Mouse (Mus musculus) intestine, postnatal 0 days (tissue): ENCODE data around the gene Fip1l1. TPM values are rescaled to one million over a fixed set of nuclear protein-coding genes. Genes with fewer than 3 reads are reported as not detected.

Experiments used
- ATAC-seq: fragments of 200-750 bp; cut with Nextera tagmentation; 2 replicates; pipeline ENCODE4 v1.8.0; 2017; ENCODE audit warnings: mild to moderate bottlenecking, moderate TSS enrichment, moderate library complexity
- H3K27ac ChIP-seq: fragments of 300-500 bp; sonication (generic); 2 replicates; pipeline ENCODE4 v1.5.1; 2014; ENCODE audit warnings: mild to moderate bottlenecking, low read depth, low read length, moderate library complexity
- H3K27me3 ChIP-seq: fragments of 300-500 bp; sonication (generic); replicated peaks from 2 replicates; pipeline ENCODE4 v1.6.1; 2014; ENCODE audit warnings: low read length, mixed read lengths; ENCODE audit not compliant: control insufficient read depth, insufficient read depth
- H3K36me3 ChIP-seq: fragments of 300-500 bp; sonication (generic); 2 replicates; pipeline ENCODE4 v1.6.1; 2014; ENCODE audit warnings: mild to moderate bottlenecking, moderate library complexity; ENCODE audit not compliant: control insufficient read depth, insufficient read depth
- H3K4me1 ChIP-seq: fragments of 300-500 bp; sonication (generic); replicated peaks from 2 replicates; pipeline ENCODE4 v1.6.1; 2014; ENCODE audit warnings: antibody characterized with exemption, low read length, mixed read lengths; ENCODE audit not compliant: control insufficient read depth, insufficient read depth
- H3K4me2 ChIP-seq: fragments of 300-500 bp; sonication (generic); replicated peaks from 2 replicates; pipeline ENCODE4 v1.6.1; 2014; ENCODE audit warnings: low read depth, mild to moderate bottlenecking, moderate library complexity
- H3K4me3 ChIP-seq: fragments of 300-500 bp; sonication (generic); 2 replicates; pipeline ENCODE4 v1.5.1; 2014; ENCODE audit warnings: low read depth, low read length
- H3K9ac ChIP-seq: fragments of 300-500 bp; sonication (generic); 2 replicates; pipeline ENCODE4 v1.6.1; 2014; ENCODE audit warnings: mild to moderate bottlenecking, low read depth, low read length
- H3K9me3 ChIP-seq: fragments of 300-500 bp; sonication (generic); 2 replicates; pipeline ENCODE4 v1.6.1; 2016; ENCODE audit warnings: mixed run types; ENCODE audit not compliant: control insufficient read depth
- CTCF ChIP-seq: sonication (generic); IDR thresholded peaks from 2 replicates; pipeline ENCODE4 v1.5.1; 2016; ENCODE audit warnings: low read depth, mild to moderate bottlenecking, control low read depth, antibody characterized with exemption, moderate library complexity
- WGBS: fragments of 180-500 bp; shearing (Covaris S2); extraction: QIAGEN DNeasy Blood & Tissue Kit; methylation state at CpG from one replicate; pipeline ENCODE4 v1.1.7; 2014; 5-methylcytosine and 5-hydroxymethylcytosine counted together
- polyA plus RNA-seq: library from polyadenylated mRNA; unstranded; fragments of >200 nt; fragmentation: Nextera tagmentation; extraction: Ambion mirVana; gene quantifications from 2 replicates; pipeline ENCODE4 v1.2.1, GENCODE M21; 2015

Gene Fip1l1
- polyA plus RNA-seq, 1 experiment from 2014 or later, result 37.7 TPM

DNA sequence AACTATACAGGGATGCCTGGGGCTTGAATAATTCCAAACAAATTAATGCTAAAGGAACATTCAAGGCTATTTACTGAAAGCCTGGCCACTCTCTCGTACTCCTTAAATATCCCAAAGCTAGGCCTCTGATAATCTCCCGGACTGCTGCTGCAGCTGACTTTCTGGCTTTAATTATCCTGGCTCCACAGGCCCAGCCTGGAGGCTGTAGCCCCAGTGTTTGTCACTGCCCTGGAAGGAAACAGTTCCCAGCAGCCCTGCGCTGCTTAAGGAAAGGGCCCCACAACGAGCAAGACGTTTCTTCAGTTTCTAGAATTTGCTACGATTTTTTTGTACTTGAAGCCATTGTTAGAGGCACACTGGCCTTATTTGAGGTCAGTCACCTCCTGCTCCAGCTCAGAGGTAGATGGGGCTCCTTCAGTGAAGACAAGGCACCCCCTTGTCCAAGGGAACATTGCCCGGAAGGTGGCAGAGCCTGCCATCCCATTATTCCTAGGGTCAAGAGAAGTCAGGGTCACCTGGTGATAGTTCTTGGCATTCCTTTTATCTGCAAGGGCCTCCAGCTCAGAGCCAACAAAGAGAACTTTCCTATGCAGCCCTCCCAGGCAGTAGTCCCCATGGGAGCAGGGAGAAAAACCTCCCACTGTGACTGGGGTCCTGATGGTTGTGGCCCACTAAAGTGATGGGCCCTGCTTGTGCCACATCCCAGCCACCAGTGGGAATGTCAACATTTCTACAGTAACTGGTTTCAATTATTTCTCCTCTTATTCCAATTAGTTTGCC lies 86.6 kb downstream of the Fip1l1 start:
- no peak for ATAC-seq
- H3K36me3 ChIP-seq, result 0 out of 2 replicates have a peak, but pooled peaks cover 5% of the 10 kb centered on the region
- no peak overlapping the region for H3K4me3 ChIP-seq
- H3K9me3 ChIP-seq, result no peaks in the 10 kb centered on the region
- H3K4me2 ChIP-seq, result no peak overlapping the region
- H3K9ac ChIP-seq, result no peak overlapping the region
- 62% methylated on average over 7 of the region's 7 CpGs for WGBS
- TF ChIP-seq CTCF, result no peak
- no peak overlapping the region for H3K27ac ChIP-seq
- no peaks in the 10 kb centered on the region for H3K4me1 ChIP-seq
- H3K27me3 ChIP-seq, result no peaks in the 10 kb centered on the region

GRCm38 (mm10) chr5:74623316-74624000 lies 88.2 kb downstream of the Fip1l1 start:
- no peak for ATAC-seq
- no peaks in the 10 kb centered on the region for H3K4me1 ChIP-seq
- 95% methylated on average over 14 of the region's 14 CpGs for WGBS
- H3K4me2 ChIP-seq, result no peak overlapping the region
- no peak overlapping the region for H3K9ac ChIP-seq
- peak overlapping the region; percentile 46; the same call in 1 of the 2 replicates for H3K27ac ChIP-seq
- H3K27me3 ChIP-seq, result no peaks in the 10 kb centered on the region
- H3K4me3 ChIP-seq, result no peak overlapping the region
- 0 out of 2 replicates have a peak, but pooled peaks cover 5% of the 10 kb centered on the region for H3K36me3 ChIP-seq
- no peak for TF ChIP-seq CTCF
- H3K9me3 ChIP-seq, result no peaks in the 10 kb centered on the region

- no peak overlapping the region for H3K4me2 ChIP-seq
- 0 out of 2 replicates have a peak, but pooled peaks have one; percentile 5 for TF ChIP-seq CTCF
- peak; percentile 83 for ATAC-seq
These were observed 89.1 kb downstream of the Fip1l1 start for GRCm38 (mm10) chr5:74624385-74624784.

DNA sequence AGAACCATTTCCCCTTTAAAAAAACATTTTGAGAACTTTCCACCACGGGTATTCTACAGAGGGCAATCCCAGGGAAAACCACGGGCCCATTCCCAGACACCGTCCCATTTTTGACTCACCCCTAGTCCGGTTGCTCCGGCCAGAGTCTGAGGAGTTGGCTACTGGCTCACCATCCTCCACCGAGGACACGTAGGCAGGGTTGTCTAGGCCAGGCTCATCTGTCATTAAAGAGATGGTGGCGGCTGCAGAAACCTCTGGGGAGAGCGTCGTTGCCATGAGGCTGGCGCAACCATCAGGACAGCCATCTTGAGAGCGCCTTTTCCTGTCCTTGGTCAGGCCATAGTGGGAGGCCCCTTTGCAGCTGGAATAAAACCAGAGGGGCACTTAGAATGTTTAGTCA lies 92.8 kb downstream of the Fip1l1 start:
- 89% methylated on average over 12 of the region's 12 CpGs for WGBS
- Histone ChIP-seq H3K9me3 (no peaks in the 10 kb centered on the region), H3K27ac (no peak overlapping the region), H3K36me3 (0 out of 2 replicates have a peak, but pooled peaks cover 5% of the 10 kb centered on the region), H3K27me3 (no peaks in the 10 kb centered on the region), H3K4me1 (no peaks in the 10 kb centered on the region), H3K4me2 (no peak overlapping the region), H3K4me3 (no peak overlapping the region), H3K9ac (no peak overlapping the region)
- no peak for TF ChIP-seq CTCF
- no peak for ATAC-seq

More at GRCm38 (mm10) chr5:74624385-74624784, 89.1 kb downstream of the Fip1l1 start:
- Histone ChIP-seq H3K9ac (no peak overlapping the region), H3K4me3 (no peak overlapping the region), H3K36me3 (0 out of 2 replicates have a peak, but pooled peaks cover 5% of the 10 kb centered on the region), H3K9me3 (no peaks in the 10 kb centered on the region), H3K27me3 (no peaks in the 10 kb centered on the region), H3K4me1 (no peaks in the 10 kb centered on the region), H3K27ac (peak overlapping the region; percentile 63)
- WGBS, result 44% methylated on average over 5 of the region's 5 CpGs

- no peak overlapping the region for H3K4me3 ChIP-seq
- no peak for TF ChIP-seq CTCF
- H3K27ac ChIP-seq, result no peak overlapping the region
- WGBS, result 64% methylated on average over 17 of the region's 17 CpGs
- ATAC-seq, result no peak
- H3K9me3 ChIP-seq, result no peaks in the 10 kb centered on the region
- no peak overlapping the region for H3K4me2 ChIP-seq
- H3K36me3 ChIP-seq, result no peaks in the 10 kb centered on the region
- H3K4me1 ChIP-seq, result no peaks in the 10 kb centered on the region
- no peaks in the 10 kb centered on the region for H3K27me3 ChIP-seq
- no peak overlapping the region for H3K9ac ChIP-seq
These were observed 97.3 kb downstream of the Fip1l1 start for GRCm38 (mm10) chr5:74632369-74633114.

GRCm38 (mm10) chr5:74633453-74633852 lies 98.2 kb downstream of the Fip1l1 start:
- no peak overlapping the region for H3K4me3 ChIP-seq
- H3K4me1 ChIP-seq, result no peaks in the 10 kb centered on the region
- TF ChIP-seq CTCF, result no peak
- no peak overlapping the region for H3K27ac ChIP-seq
- no peak for ATAC-seq
- no peak overlapping the region for H3K4me2 ChIP-seq
- no peaks in the 10 kb centered on the region for H3K27me3 ChIP-seq
- no peaks in the 10 kb centered on the region for H3K36me3 ChIP-seq
- WGBS, result 81% methylated on average over 6 of the region's 6 CpGs
- H3K9ac ChIP-seq, result no peak overlapping the region
- H3K9me3 ChIP-seq, result no peaks in the 10 kb centered on the region
